Mouse (Mus musculus) kidney, adult 18-20 months (tissue): Measurements from ENCODE around the gene Zfp120.
"Not testable (repeated sequence)": the region's sequence is repeated elsewhere in the genome, so short reads cannot be mapped to it uniquely, and the experiment has no call there.

Source experiments
- DNase-seq: peaks from one replicate; pipeline ENCODE4 v3.0.0; 2021

Zfp120 gene

DNA sequence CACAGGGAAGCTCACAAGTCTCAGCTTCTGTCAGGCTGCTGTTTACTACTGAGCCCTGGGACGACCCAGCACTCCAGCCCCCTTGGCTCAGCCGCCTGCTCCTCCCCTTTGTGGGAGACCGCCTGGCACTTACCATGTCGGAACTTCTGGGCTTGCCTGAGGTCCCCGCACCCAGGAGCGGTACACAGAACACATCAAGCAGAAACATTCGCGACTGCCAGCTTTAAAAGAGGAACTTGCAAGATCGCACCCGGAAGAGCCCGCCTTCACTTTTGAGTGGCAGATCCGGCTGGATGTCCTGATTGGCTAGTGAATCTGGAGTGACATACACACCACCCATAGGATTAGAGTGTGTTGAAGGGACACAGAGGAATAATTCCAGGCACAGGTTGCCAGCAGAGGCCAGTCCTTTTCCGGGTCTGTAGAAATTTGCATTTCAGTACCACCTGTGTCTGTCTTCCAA, at the start of gene Zfp120:
Zfp120 (minus strand) TSS at position 274 of the 463 bp plus-strand sequence.
- DNase-seq, result peak; percentile 85

DNA sequence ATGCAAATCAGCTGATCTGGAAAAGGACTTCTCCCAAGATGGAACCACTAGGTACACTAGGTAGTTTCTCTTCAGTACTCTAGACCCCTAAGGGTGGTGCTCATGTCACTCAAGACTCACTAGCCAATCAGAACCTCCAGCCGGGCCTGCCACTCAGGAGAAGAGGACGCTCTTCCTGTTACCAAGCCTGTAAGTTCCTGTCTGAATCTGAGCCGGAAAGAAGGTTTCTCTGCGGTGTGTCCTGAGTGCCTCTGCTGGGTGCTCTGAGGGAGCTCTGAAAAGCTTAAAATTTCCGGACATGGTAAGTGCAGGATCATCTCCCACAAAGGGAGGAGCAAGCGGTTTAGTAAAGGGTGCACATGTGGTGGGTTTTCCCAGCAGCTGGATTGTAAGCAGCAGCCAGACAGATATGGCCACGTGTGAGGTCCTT, 45.1 kb upstream of the Zfp120 start, which contains the start of gene Gm14139:
Gm14139 (plus strand) TSS at position 186 of the 430 bp plus-strand sequence.
- not testable (repeated sequence) for DNase-seq

DNA sequence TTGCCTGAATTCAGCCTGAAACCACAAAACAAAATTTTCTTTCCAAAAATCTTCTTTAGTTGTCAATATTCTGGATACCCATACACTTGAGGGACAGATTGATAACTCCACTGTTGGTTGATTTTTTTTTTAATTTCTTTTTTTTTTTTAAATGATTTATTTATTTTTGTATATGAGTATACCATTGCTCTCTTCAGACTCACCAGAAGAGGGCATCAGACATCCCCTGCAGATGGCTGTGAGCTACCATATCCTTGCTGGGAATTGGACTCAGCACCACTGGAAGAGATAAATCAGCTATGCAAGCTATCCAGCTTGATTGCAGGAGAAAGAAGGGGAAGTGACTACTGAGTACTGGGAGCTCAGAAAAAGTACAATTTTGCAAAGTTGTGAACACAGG, 44.5 kb upstream of the Zfp120 start:
- not testable (repeated sequence) for DNase-seq

DNA sequence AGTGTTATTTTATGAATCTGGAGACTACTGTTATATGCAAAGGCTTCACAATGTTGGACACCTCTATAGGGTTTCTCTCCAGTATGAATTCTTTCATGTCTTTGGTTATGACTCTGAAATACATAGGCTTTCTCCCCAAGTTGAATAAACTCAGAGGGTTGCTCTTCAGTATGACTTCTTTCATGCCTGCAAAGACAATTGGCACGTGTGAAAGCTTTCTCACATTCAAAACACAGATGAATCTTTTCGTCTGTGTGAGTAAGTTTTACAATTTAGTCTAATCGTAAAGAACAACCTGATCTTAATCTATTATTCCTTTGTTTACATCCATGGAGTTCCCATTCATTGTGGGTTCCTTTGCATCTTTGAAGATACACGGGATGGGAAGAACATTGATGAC, 43.1 kb upstream of the Zfp120 start, which contains the start of gene Gm10770:
Gm10770 (minus strand) TSS at position 101 of the 400 bp plus-strand sequence.
- DNase-seq, result not testable (repeated sequence)

DNA sequence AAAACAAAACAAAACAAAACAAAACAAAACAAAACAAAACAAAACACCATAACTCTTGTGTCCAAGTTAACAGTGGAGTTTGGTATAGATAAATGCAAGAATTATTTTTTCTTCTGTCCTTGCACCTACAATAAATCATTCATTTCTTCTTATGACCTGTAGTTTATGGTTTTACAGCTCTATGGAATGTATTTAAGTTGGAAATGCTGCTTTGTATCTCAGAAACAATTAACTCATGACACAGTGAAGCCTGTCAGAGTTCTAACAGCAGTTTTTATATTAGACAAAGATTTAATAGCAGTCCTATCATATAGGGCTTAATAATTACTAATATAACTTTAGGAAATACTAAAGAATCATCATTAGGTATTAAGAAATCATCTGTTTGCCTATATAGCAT, 37.3 kb upstream of the Zfp120 start:
- no peak for DNase-seq

DNA sequence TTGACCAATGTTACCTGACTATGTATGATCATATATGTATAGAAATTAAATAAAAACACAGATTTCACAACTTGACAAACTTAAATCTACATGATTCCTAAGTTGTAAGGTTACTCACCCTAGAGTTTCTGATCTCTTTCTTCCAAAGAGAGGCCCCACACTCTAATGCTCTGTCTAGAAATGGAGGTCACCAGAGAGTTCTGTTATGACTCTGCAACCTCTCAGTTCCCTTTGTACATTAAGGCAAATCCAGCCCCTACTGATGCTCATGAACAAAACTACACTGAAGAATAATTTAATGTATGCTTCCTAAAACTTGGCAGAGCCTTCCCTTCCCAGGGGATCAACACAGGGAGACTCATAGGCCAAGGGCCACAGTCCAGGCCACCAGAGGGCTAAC, 30.2 kb upstream of the Zfp120 start:
- DNase-seq, result no peak

DNA sequence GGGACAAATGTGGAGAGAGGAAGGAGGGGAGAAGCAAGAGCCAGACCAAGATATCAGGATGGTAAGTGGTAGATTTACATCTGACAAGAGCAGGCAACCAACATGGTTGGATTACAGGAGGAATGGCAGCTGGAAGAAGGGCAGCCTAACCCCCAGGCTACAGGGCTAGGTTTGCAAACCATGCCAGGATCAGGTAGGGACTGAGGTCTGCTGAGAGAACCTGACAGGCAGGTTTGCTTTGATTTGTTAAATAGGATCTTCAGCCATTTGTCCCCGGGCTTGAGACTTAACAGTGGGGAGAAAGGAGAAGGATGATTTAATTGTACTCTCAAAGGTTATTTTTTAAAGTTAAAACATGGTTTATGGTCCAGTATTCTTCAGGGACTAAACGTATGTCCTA, 3.7 kb downstream of the Zfp120 start:
- no peak for DNase-seq

DNA sequence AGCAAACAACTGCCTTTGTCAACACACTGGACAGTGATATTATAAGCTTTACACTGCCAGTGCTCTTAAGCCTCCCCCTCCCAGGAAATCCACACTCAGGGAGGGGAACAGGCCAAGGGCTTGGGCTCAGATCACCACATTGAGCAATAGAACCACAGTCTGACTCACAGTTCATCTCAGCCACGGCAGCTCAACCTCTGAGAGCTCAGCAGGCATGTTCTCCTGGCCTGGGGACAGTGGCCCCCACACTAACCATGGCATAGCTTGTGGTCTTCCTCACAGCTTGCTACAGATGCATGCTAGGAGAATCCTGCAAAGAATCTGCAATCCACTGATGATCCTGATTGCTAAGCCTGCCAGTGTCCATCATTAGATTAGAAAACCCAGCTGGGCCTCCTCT, 4.5 kb downstream of the Zfp120 start:
- not testable (repeated sequence) for DNase-seq

DNA sequence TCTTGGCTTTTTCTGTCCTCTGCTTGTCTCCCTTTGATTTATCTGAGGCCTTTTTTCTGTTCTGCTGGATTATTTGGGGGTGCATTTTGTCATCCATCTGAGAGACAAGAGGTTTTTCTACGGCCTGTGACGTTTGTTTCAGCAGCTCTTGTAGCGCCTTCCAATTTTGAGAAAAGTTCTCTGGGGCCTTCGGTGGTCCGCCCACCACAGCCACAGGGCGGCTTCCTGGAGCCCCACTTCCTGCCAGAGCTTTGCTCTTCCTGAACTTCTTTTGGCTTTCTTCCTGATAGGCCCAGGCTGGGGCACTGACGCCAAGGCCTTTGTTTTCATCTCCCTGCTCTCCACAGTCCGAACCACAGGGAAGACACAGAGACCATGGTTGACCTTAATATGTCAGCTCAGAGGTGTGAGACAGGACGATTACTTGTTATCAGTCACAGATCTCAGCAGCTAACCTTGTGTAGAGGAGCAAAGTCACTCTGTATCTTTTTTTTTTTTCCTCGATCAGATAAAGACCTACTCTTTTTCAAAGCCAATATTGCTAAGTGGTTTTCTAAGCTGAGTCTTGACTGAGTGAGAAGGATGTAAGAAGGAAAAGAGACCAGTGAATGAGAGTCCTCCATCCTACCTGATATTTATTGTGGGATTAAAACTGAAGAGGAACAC, 25.1 kb downstream of the Zfp120 start:
- no peak for DNase-seq

DNA sequence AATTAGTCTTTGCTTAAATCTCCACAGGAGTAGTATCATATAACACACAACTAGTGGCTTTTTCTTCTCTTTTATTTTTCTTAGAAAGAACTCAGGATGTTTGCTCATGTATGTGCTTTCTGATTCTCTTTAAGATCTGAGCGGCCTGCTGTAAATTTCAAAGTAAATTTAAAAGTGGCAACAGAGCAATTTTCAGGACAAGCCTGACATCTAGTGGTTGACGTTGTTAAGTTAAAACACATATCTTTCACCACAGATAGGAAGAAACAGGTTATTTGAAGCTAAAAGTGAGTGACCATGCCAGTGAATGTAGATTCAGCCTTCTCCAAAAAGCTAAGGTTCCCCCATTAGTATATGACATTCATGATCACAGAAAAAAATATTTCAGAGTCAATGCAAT, 36.9 kb downstream of the Zfp120 start:
- not testable (repeated sequence) for DNase-seq
